Mouse (Mus musculus): ENCODE measurements around the gene Snap25. TPM values are rescaled to one million over a fixed set of nuclear protein-coding genes. Genes with fewer than 3 reads are reported as not detected.

Snap25 gene
- 0.09 and 0.60 TPM in 2 replicates for total RNA-seq (2014; rRNA removed)
- polyA plus RNA-seq (2012; rRNA removed): not detected in 2 replicates

DNA sequence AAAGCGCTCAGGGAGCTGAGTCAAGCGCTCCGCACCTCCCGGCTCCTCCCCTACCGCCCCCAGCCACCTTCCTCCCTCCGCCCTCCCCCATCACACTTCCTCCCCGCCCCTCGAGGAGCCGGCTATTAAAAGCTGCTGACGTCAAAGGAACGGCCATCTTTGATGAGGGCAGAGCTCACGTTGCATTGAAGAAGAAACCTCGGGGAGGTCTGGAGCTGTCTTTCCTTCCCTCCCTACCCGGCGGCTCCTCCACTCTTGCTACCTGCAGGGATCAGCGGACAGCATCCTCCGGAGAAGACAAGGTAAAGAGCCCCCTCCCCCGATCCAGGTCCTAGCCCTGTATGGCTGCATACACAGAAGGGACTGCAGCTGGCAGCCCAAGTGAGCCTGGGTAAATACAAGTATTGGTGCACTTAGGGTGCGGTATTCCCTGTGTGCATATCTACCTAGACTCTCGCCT lies at the start of gene Snap25:
Gene Snap25 (plus strand): TSS at position 155 of the 460 bp plus-strand sequence.
- Histone ChIP-seq H3K9ac (ENCODE audit: low read depth, low read length) (no peak within 1 kb of the TSS), H3K79me2 (ENCODE audit: control insufficient read depth, insufficient read depth, low read length) (no peaks in the 10 kb centered on the region), H3K4me3 (ENCODE audit: insufficient read depth, low read depth, low read length) (no peak within 1 kb of the TSS), H3K27ac (replicated peaks; ENCODE audit: insufficient read depth, low read depth, low read length) (no peak within 1 kb of the TSS), H3K36me3 (ENCODE audit: control insufficient read depth, insufficient read depth, low read length) (no peaks in the 10 kb centered on the region), H3K4me1 (ENCODE audit: control insufficient read depth, insufficient read depth, low read length) (no peaks in the 10 kb centered on the region), H3K27me3 (ENCODE audit: control insufficient read depth, insufficient read depth, low read length) (peaks cover 4% of the 10 kb centered on the region; the same call in 1 of the 2 replicates)
- 2% methylated on average over 20 of the region's 20 CpGs for WGBS
- no peak for TF ChIP-seq POLR2A (IDR thresholded peaks at IDR 0.05; ENCODE audit: extremely low read depth, insufficient read depth, low read length)
- DNase-seq (ENCODE audit: extremely low read depth, low read depth, low spot score): no peak

GRCm38 (mm10) chr2:136666951-136667350 lies 46.3 kb upstream of the Snap25 start:
- Histone ChIP-seq H3K4me1 (ENCODE audit: control insufficient read depth, insufficient read depth, low read length) (no peaks in the 10 kb centered on the region), H3K36me3 (ENCODE audit: control insufficient read depth, insufficient read depth, low read length) (no peaks in the 10 kb centered on the region), H3K4me3 (ENCODE audit: insufficient read depth, low read depth, low read length) (no peak overlapping the region), H3K27ac (replicated peaks; ENCODE audit: insufficient read depth, low read depth, low read length) (no peak overlapping the region), H3K79me2 (ENCODE audit: control insufficient read depth, insufficient read depth, low read length) (no peaks in the 10 kb centered on the region), H3K27me3 (ENCODE audit: control insufficient read depth, insufficient read depth, low read length) (0 out of 2 replicates have a peak, but pooled peaks cover 2% of the 10 kb centered on the region), H3K9ac (ENCODE audit: low read depth, low read length) (no peak overlapping the region)
- DNase-seq (ENCODE audit: extremely low read depth, low read depth, low spot score): no peak
- TF ChIP-seq POLR2A (IDR thresholded peaks at IDR 0.05; ENCODE audit: extremely low read depth, insufficient read depth, low read length) (no peak), CTCF (IDR thresholded peaks at IDR 0.05; ENCODE audit: low read depth, low read length) (no peak)
- 91% methylated on average over 1 of the region's 1 CpGs for WGBS

DNA sequence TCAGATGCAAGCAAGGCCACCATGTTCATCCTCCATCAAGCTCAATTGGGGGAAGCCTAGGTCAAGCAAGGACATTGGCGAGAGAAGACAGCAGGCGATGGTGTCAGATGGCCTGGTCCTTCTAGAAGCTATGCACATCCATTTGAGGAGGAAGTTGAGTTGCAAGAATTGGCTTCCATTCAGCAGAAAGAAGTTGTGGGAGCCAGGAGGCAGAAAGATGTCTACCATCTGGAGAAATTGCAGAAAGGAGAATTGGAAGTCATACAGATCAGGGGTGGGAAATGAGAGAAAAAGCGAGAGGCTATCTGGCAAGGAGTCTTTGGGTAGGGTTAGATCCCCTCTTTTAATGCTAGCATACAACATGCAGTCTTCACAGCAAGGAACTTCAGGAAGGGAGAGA lies 44.1 kb upstream of the Snap25 start:
- Histone ChIP-seq H3K36me3 (ENCODE audit: control insufficient read depth, insufficient read depth, low read length) (no peaks in the 10 kb centered on the region), H3K4me3 (ENCODE audit: insufficient read depth, low read depth, low read length) (no peak overlapping the region), H3K79me2 (ENCODE audit: control insufficient read depth, insufficient read depth, low read length) (no peaks in the 10 kb centered on the region), H3K4me1 (ENCODE audit: control insufficient read depth, insufficient read depth, low read length) (no peaks in the 10 kb centered on the region), H3K9ac (ENCODE audit: low read depth, low read length) (no peak overlapping the region), H3K27ac (replicated peaks; ENCODE audit: insufficient read depth, low read depth, low read length) (no peak overlapping the region), H3K27me3 (ENCODE audit: control insufficient read depth, insufficient read depth, low read length) (0 out of 2 replicates have a peak, but pooled peaks cover 2% of the 10 kb centered on the region)
- TF ChIP-seq CTCF (IDR thresholded peaks at IDR 0.05; ENCODE audit: low read depth, low read length) (no peak), POLR2A (IDR thresholded peaks at IDR 0.05; ENCODE audit: extremely low read depth, insufficient read depth, low read length) (no peak)
- WGBS: 88% methylated on average over 3 of the region's 3 CpGs
- no peak for DNase-seq (ENCODE audit: extremely low read depth, low read depth, low spot score)

DNA sequence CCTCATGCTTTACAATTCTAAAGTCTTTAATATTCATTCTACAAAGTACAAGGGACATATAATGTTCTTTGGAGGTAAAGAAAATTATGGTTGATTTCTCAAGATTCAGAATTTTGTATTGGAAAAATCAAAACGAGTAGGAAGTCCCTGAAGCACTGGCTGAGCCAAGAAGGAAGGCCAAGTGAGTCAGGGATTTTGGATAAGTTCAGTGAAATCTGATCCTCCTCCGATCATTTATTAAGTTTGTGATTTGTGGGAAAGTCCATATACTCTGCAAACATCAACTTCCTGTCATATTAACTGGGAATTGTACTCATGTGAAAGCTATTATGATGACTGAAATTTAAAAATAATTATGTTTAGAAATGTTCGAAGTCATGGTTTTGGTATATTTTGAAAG lies 43.6 kb upstream of the Snap25 start:
- Histone ChIP-seq H3K27ac (replicated peaks; ENCODE audit: insufficient read depth, low read depth, low read length) (no peak overlapping the region), H3K4me1 (ENCODE audit: control insufficient read depth, insufficient read depth, low read length) (no peaks in the 10 kb centered on the region), H3K4me3 (ENCODE audit: insufficient read depth, low read depth, low read length) (no peak overlapping the region), H3K27me3 (ENCODE audit: control insufficient read depth, insufficient read depth, low read length) (0 out of 2 replicates have a peak, but pooled peaks cover 2% of the 10 kb centered on the region), H3K36me3 (ENCODE audit: control insufficient read depth, insufficient read depth, low read length) (no peaks in the 10 kb centered on the region), H3K9ac (ENCODE audit: low read depth, low read length) (no peak overlapping the region), H3K79me2 (ENCODE audit: control insufficient read depth, insufficient read depth, low read length) (no peaks in the 10 kb centered on the region)
- 66% methylated on average over 3 of the region's 3 CpGs for WGBS
- no peak for DNase-seq (ENCODE audit: extremely low read depth, low read depth, low spot score)
- TF ChIP-seq POLR2A (IDR thresholded peaks at IDR 0.05; ENCODE audit: extremely low read depth, insufficient read depth, low read length): no peak
- TF ChIP-seq CTCF (IDR thresholded peaks at IDR 0.05; ENCODE audit: low read depth, low read length): no peak

DNA sequence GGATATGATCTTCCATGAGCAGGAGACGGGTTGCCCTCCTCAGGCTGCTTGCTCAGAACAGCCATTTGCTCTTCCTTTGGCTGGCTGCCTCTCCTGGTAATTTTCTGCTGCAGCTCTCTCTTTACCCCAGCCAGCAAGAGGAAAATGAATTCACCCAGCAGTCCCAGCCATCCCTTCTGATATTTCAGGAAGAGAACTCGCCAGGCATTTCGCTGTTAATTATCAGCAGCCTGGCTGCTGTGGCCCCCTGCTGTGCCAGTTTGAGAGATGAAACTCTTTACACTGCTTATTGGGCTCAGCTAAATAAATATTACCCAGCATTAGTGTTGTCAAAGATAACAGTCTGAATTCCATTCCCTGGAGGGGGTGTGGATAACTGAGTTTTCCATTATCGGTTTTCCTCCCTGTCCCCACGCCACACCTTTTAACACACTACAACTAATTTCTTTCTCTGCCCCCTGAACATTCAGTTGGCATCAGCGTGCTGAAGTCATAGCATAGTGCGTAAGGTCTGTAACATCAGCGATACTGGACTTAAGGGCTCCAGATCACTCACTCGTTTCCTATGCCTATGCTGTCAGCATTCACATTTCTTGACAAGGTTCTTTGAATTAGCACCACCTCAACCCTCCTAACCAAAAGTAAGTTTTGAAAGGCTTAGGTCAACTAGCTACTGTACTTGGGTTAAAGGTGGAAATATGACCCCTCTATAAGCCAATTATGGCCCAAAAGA lies 42.5 kb upstream of the Snap25 start:
- WGBS: 31% methylated on average over 9 of the region's 9 CpGs
- Histone ChIP-seq H3K4me3 (ENCODE audit: insufficient read depth, low read depth, low read length) (no peak overlapping the region), H3K27me3 (ENCODE audit: control insufficient read depth, insufficient read depth, low read length) (0 out of 2 replicates have a peak, but pooled peaks cover 2% of the 10 kb centered on the region), H3K79me2 (ENCODE audit: control insufficient read depth, insufficient read depth, low read length) (no peaks in the 10 kb centered on the region), H3K36me3 (ENCODE audit: control insufficient read depth, insufficient read depth, low read length) (no peaks in the 10 kb centered on the region), H3K4me1 (ENCODE audit: control insufficient read depth, insufficient read depth, low read length) (no peaks in the 10 kb centered on the region), H3K27ac (replicated peaks; ENCODE audit: insufficient read depth, low read depth, low read length) (no peak overlapping the region), H3K9ac (ENCODE audit: low read depth, low read length) (no peak overlapping the region)
- TF ChIP-seq POLR2A (IDR thresholded peaks at IDR 0.05; ENCODE audit: extremely low read depth, insufficient read depth, low read length): no peak
- TF ChIP-seq CTCF (IDR thresholded peaks at IDR 0.05; ENCODE audit: low read depth, low read length): no peak
- no peak for DNase-seq (ENCODE audit: extremely low read depth, low read depth, low spot score)
